22 mouse cellular contexts compared by ENCODE assay signal in genomic region chr15:72140122-72140521, GRCm38 (mm10).
DNase-seq lines count a peak whose midpoint lies in the region.
"Had no signal": no experiment of that assay in that cellular context is flagged by ENCODE, and none has a peak within 500 bp of the region (broad histone marks: within the 10 kb centered on the region; RNA-seq: fewer than 3 reads in every experiment).

No protein-coding gene starts in this region.

- H3K9me3 ChIP-seq in embryonic facial prominence, embryonic 10.5 days, result no peaks in the 10 kb centered on the region
- H3K9me3 ChIP-seq: embryonic facial prominence, embryonic 12.5 days; embryonic facial prominence, embryonic 15.5 days; heart, embryonic 10.5 days; heart, embryonic 13.5 days had no signal

- H3K27ac ChIP-seq in embryonic facial prominence, embryonic 10.5 days (replicated peaks), result no peak overlapping the region
- H3K27ac ChIP-seq: embryonic facial prominence, embryonic 12.5 days; embryonic facial prominence, embryonic 15.5 days; gastrocnemius, adult 2 months; heart, adult 2 months; heart, embryonic 10.5 days; heart, embryonic 13.5 days; hindbrain, embryonic 14.5 days; hindbrain, postnatal 0 days had no signal

- DNase-seq in cerebellum, adult 18-20 months, result peak; percentile 33 to 46
- DNase-seq in cerebellum, postnatal 4 days (ENCODE audit: low spot score in 2 of 2), result no peak
- peak; percentile 32 for DNase-seq in cerebellum, adult 8-10 months
- DNase-seq in cerebellum, adult 9-11 months, result peak; percentile 59
- peak; percentile 31 for DNase-seq in retina, postnatal 7 days (ENCODE audit: low read depth, low spot score)
- DNase-seq in left cerebral cortex, postnatal 14 days (ENCODE audit: low spot score in 2 of 2), result no peak
- DNase-seq in embryonic facial prominence, embryonic 10.5 days (ENCODE audit: low spot score), result no peak
- DNase-seq: adrenal gland, adult 2 months; adrenal gland, postnatal 14 days; forebrain, postnatal 0 days; gastrocnemius, adult 2 months; gastrocnemius, postnatal 36 days; heart, adult 2 months; heart, postnatal 14 days; heart, postnatal 4 days; kidney, adult 18-20 months had no signal

- no peaks in the 10 kb centered on the region for H3K27me3 ChIP-seq in embryonic facial prominence, embryonic 10.5 days (replicated peaks; ENCODE audit: low read depth, poor library complexity, severe bottlenecking)
- H3K27me3 ChIP-seq: embryonic facial prominence, embryonic 12.5 days; embryonic facial prominence, embryonic 15.5 days; heart, embryonic 13.5 days had no signal

- WGBS in embryonic facial prominence, embryonic 10.5 days, result 86% methylated on average over 2 of the region's 2 CpGs

- intact Hi-C loops in left cerebral cortex, postnatal 14 days (cut with DNase I), result no loop called here

- no peaks in the 10 kb centered on the region for H3K36me3 ChIP-seq in embryonic facial prominence, embryonic 10.5 days (replicated peaks)
- H3K36me3 ChIP-seq: embryonic facial prominence, embryonic 12.5 days; embryonic facial prominence, embryonic 15.5 days; heart, embryonic 10.5 days; heart, embryonic 13.5 days had no signal

- no peaks in the 10 kb centered on the region for H3K4me1 ChIP-seq in embryonic facial prominence, embryonic 10.5 days
- H3K4me1 ChIP-seq: embryonic facial prominence, embryonic 12.5 days; embryonic facial prominence, embryonic 15.5 days; heart, embryonic 10.5 days; heart, embryonic 13.5 days had no signal

- no peak overlapping the region for H3K4me3 ChIP-seq in embryonic facial prominence, embryonic 10.5 days
- H3K4me3 ChIP-seq: embryonic facial prominence, embryonic 12.5 days; embryonic facial prominence, embryonic 15.5 days; gastrocnemius, adult 2 months; heart, adult 2 months; heart, embryonic 10.5 days; heart, embryonic 13.5 days had no signal

Comparison
In these comparisons a context has a peak if more than half of its experiments do, and no peak if none do; other contexts are left out.
1. DNase-seq: peak in cerebellum, adult 18-20 months (2 of 2), cerebellum, adult 8-10 months (single experiment), cerebellum, adult 9-11 months (single experiment) and retina, postnatal 7 days (single experiment); none in cerebellum, postnatal 4 days (0 of 2), left cerebral cortex, postnatal 14 days (0 of 2) and embryonic facial prominence, embryonic 10.5 days (single experiment).